Mouse (Mus musculus) kidney, embryonic 14.5 days (tissue): ENCODE data around the gene Mnx1. TPM values are rescaled to one million over a fixed set of nuclear protein-coding genes. Genes with fewer than 3 reads are reported as not detected.

ENCODE experiments used
- ATAC-seq: fragments of 200-750 bp; cut with Nextera tagmentation; 2 replicates; pipeline ENCODE4 v1.8.0; 2017; ENCODE audit warnings: moderate number of reproducible peaks, mild to moderate bottlenecking, moderate TSS enrichment, moderate library complexity; ENCODE audit not compliant: low FRiP score, low TSS enrichment
- H3K27ac ChIP-seq: fragments of 300-500 bp; sonication (generic); 2 replicates; pipeline ENCODE4 v1.5.1; 2014; ENCODE audit warnings: low read depth, mild to moderate bottlenecking, low read length, moderate library complexity, mixed read lengths
- H3K27me3 ChIP-seq: fragments of 300-500 bp; sonication (generic); 2 replicates; pipeline ENCODE4 v1.6.1; 2014; ENCODE audit warnings: mild to moderate bottlenecking, low read length; ENCODE audit not compliant: control insufficient read depth, insufficient read depth
- H3K36me3 ChIP-seq: fragments of 300-500 bp; sonication (generic); 2 replicates; pipeline ENCODE4 v1.6.1; 2014; ENCODE audit warnings: low read length, mixed read lengths; ENCODE audit not compliant: control insufficient read depth, insufficient read depth
- H3K4me1 ChIP-seq: fragments of 300-500 bp; sonication (generic); 2 replicates; pipeline ENCODE4 v1.6.1; 2014; ENCODE audit warnings: low read length, mixed read lengths; ENCODE audit not compliant: control insufficient read depth, insufficient read depth
- H3K4me2 ChIP-seq: fragments of 300-500 bp; sonication (generic); replicated peaks from 2 replicates; pipeline ENCODE4 v1.6.1; 2014; ENCODE audit warnings: low read depth, mild to moderate bottlenecking, low read length
- H3K4me3 ChIP-seq: fragments of 300-500 bp; sonication (generic); 2 replicates; pipeline ENCODE4 v1.5.1; 2014; ENCODE audit warnings: mild to moderate bottlenecking, low read length
- H3K9ac ChIP-seq: fragments of 300-500 bp; sonication (generic); 2 replicates; pipeline ENCODE4 v1.6.1; 2014; ENCODE audit warnings: low read depth, mild to moderate bottlenecking, low read length, moderate library complexity
- H3K9me3 ChIP-seq: fragments of 300-500 bp; sonication (generic); 2 replicates; pipeline ENCODE4 v1.6.1; 2016; ENCODE audit warnings: low read length; ENCODE audit not compliant: control insufficient read depth
- WGBS: fragments of 180-500 bp; shearing (Covaris S2); extraction: QIAGEN DNeasy Blood & Tissue Kit; methylation state at CpG from one replicate; pipeline ENCODE4 v1.1.7; 2014; 5-methylcytosine and 5-hydroxymethylcytosine counted together
- polyA plus RNA-seq: library from polyadenylated mRNA; unstranded; fragments of >200 nt; fragmentation: Nextera tagmentation; extraction: Ambion mirVana; gene quantifications from 2 replicates; pipeline ENCODE4 v1.2.1, GENCODE M21; 2014

Mnx1 gene
- polyA plus RNA-seq, 1 experiment from 2014 or later, result not detected

GRCm38 (mm10) chr5:29479198-29479593 lies 926 bp upstream of the Mnx1 start:
- ATAC-seq, result 0 out of 2 replicates have a peak, but pooled peaks have one; percentile 26
- H3K4me1 ChIP-seq, result peaks cover 12% of the 10 kb centered on the region
- no peak overlapping the region for H3K4me2 ChIP-seq
- H3K9me3 ChIP-seq, result no peaks in the 10 kb centered on the region
- H3K9ac ChIP-seq, result no peak overlapping the region
- peaks cover 98% of the 10 kb centered on the region for H3K27me3 ChIP-seq
- H3K36me3 ChIP-seq, result no peaks in the 10 kb centered on the region
- no peak overlapping the region for H3K27ac ChIP-seq
- peak overlapping the region; percentile 35; the same call in 1 of the 2 replicates for H3K4me3 ChIP-seq
- under 1% methylated on average over 14 of the region's 14 CpGs for WGBS

- no peaks in the 10 kb centered on the region for H3K36me3 ChIP-seq
- H3K4me2 ChIP-seq, result peak overlapping the region; percentile 64
- H3K4me1 ChIP-seq, result peaks cover 12% of the 10 kb centered on the region
- H3K4me3 ChIP-seq, result peak overlapping the region; percentile 35
- under 1% methylated on average over 64 of the region's 73 CpGs for WGBS
- H3K9me3 ChIP-seq, result no peaks in the 10 kb centered on the region
- peaks cover 99% of the 10 kb centered on the region for H3K27me3 ChIP-seq
- peak overlapping the region; percentile 18 for H3K9ac ChIP-seq
- H3K27ac ChIP-seq, result no peak overlapping the region
- ATAC-seq, result peak; percentile 36
Measured at GRCm38 (mm10) chr5:29477474-29478207, 629 bp downstream of the Mnx1 start.

GRCm38 (mm10) chr5:29476021-29476420 lies 2.2 kb downstream of the Mnx1 start:
- H3K27ac ChIP-seq, result no peak overlapping the region
- no peaks in the 10 kb centered on the region for H3K9me3 ChIP-seq
- peaks cover 12% of the 10 kb centered on the region for H3K4me1 ChIP-seq
- no peak overlapping the region for H3K9ac ChIP-seq
- H3K27me3 ChIP-seq, result peaks cover 99% of the 10 kb centered on the region
- H3K4me2 ChIP-seq, result no peak overlapping the region
- no peak for ATAC-seq
- no peak overlapping the region for H3K4me3 ChIP-seq
- no peaks in the 10 kb centered on the region for H3K36me3 ChIP-seq
- 0% methylated on average over 1 of the region's 1 CpGs for WGBS

- no peak overlapping the region for H3K4me2 ChIP-seq
- H3K9me3 ChIP-seq, result no peaks in the 10 kb centered on the region
- WGBS, result under 1% methylated on average over 5 of the region's 5 CpGs
- peaks cover 12% of the 10 kb centered on the region for H3K4me1 ChIP-seq
- H3K4me3 ChIP-seq, result no peak overlapping the region
- H3K36me3 ChIP-seq, result no peaks in the 10 kb centered on the region
- H3K27me3 ChIP-seq, result peaks cover 99% of the 10 kb centered on the region
- H3K27ac ChIP-seq, result no peak overlapping the region
- H3K9ac ChIP-seq, result no peak overlapping the region
- no peak for ATAC-seq
Measured at GRCm38 (mm10) chr5:29475556-29475955, 2.7 kb downstream of the Mnx1 start.

- Histone ChIP-seq H3K9me3 (no peaks in the 10 kb centered on the region), H3K9ac (no peak overlapping the region), H3K27me3 (peaks cover 99% of the 10 kb centered on the region), H3K4me2 (no peak overlapping the region), H3K27ac (no peak overlapping the region), H3K36me3 (no peaks in the 10 kb centered on the region), H3K4me1 (peaks cover 12% of the 10 kb centered on the region), H3K4me3 (no peak overlapping the region)
- no peak for ATAC-seq
- WGBS, result 2% methylated on average over 10 of the region's 10 CpGs
Measured at GRCm38 (mm10) chr5:29475041-29475440, 3.2 kb downstream of the Mnx1 start.

- Histone ChIP-seq H3K4me1 (peaks cover 12% of the 10 kb centered on the region), H3K4me3 (no peak overlapping the region), H3K27ac (no peak overlapping the region), H3K9ac (no peak overlapping the region), H3K36me3 (no peaks in the 10 kb centered on the region), H3K27me3 (peaks cover 99% of the 10 kb centered on the region), H3K9me3 (no peaks in the 10 kb centered on the region), H3K4me2 (no peak overlapping the region)
- no peak for ATAC-seq
- WGBS, result 1% methylated on average over 35 of the region's 35 CpGs
Measured at GRCm38 (mm10) chr5:29474246-29474960, 3.9 kb downstream of the Mnx1 start.

GRCm38 (mm10) chr5:29473551-29474245 lies 4.6 kb downstream of the Mnx1 start:
- ATAC-seq, result no peak
- Histone ChIP-seq H3K36me3 (no peaks in the 10 kb centered on the region), H3K4me1 (peaks cover 12% of the 10 kb centered on the region), H3K9ac (no peak overlapping the region), H3K27ac (no peak overlapping the region), H3K9me3 (no peaks in the 10 kb centered on the region), H3K27me3 (peaks cover 95% of the 10 kb centered on the region), H3K4me3 (no peak overlapping the region), H3K4me2 (no peak overlapping the region)
- WGBS, result 1% methylated on average over 35 of the region's 35 CpGs

GRCm38 (mm10) chr5:29471855-29472665 lies 6.2 kb downstream of the Mnx1 start:
- Histone ChIP-seq H3K9me3 (no peaks in the 10 kb centered on the region), H3K27ac (no peak overlapping the region), H3K36me3 (no peaks in the 10 kb centered on the region), H3K27me3 (peaks cover 94% of the 10 kb centered on the region), H3K4me2 (no peak overlapping the region), H3K4me1 (no peaks in the 10 kb centered on the region), H3K4me3 (no peak overlapping the region), H3K9ac (no peak overlapping the region)
- 2% methylated on average over 22 of the region's 22 CpGs for WGBS
- ATAC-seq, result no peak
